Mouse (Mus musculus) megakaryocyte, embryonic 14.5 days (primary cell): ENCODE results near the gene Afap1.

Experiments
- FLI1 ChIP-seq: IDR thresholded peaks from 2 replicates; pipeline ENCODE4 v1.6.1; 2012; ENCODE audit warnings: low read length, inconsistent platforms, mixed read lengths
- GATA1 ChIP-seq: IDR thresholded peaks from 3 replicates; pipeline ENCODE4 v1.6.1; 2012; ENCODE audit warnings: mixed read lengths, low read length, inconsistent platforms, borderline replicate concordance

DNA sequence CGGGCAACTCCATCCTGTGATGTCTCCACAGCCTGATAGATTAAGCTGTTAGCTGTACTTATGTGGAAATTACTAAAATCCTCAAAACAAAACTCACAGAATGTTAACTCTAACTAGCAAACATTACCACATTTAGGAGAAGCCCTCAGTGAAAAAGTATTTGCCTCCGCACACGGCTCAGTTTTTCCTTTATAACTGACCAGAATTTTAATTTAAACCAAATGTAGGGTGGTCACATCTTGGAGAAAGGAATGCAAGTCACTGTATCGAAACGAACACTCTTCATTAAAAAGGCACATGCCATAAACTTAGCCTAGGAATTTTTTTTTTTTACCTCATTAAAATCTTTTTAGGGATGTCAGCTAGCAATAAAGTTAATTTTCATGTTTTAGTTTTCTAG lies 87.4 kb downstream of the Afap1 start:
- TF ChIP-seq GATA1, result no peak
- TF ChIP-seq FLI1, result no peak
